Mouse (Mus musculus) liver, postnatal 0 days (tissue): ENCODE measurements at regions not wholly inside any gene's neighbourhood (a gene's known extent, or its start where the extent isn't known, plus 50 kb on each side); places are given as distances from the start of the nearest gene placed in this dataset.

Experiments used
- CTCF ChIP-seq: sonication (generic); IDR thresholded peaks from 2 replicates; pipeline ENCODE4 v1.5.1; 2016; ENCODE audit warnings: antibody characterized with exemption, low read depth
- EP300 ChIP-seq: IDR thresholded peaks from 2 replicates; pipeline ENCODE4 v1.6.1; 2016; ENCODE audit warnings: antibody characterized with exemption, low read depth, mild to moderate bottlenecking

DNA sequence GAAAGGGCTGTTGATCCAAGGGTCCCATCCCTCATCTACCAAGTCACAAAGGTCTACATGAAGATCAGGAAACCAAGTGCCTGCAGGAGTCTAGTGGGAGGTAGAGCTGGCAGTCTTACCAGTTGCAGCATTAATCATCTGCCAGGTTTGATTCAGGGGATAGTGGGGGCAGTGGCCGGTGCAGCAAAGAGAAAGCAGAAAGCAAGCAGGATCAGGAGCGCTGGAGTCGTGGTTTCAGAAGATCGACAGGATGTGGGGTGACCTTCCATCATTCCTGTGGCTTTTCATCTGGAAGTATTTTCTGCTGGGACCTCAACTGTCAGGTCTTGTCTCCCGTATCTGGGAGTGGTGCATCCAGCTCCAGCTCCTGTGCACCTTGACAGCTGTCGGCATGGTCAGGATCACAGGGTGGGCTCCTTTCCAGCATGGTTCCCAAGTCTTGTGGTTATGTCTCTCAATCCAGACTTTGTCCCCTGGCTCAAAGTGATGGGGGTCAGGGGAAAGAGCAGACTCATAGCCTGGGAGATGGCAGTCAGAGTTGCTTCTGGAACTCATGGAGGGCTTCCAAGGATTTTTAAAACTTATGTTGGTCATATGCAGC lies 51.2 kb upstream of the Fzd7 start:
- TF ChIP-seq EP300 (no peak), CTCF (no peak)
